Mouse (Mus musculus) monocyte, adult 5-6 weeks (primary cell): Measurements from ENCODE around the gene Cox7a1. TPM values are rescaled to one million over a fixed set of nuclear protein-coding genes. Genes with fewer than 3 reads are reported as not detected.

ENCODE experiments used
- ATAC-seq: fragments of 153-309, 156-312 bp; replicated peaks from 2 replicates; pipeline ENCODE4 v1.8.0; 2017; ENCODE audit warnings: mild to moderate bottlenecking; ENCODE audit not compliant: low TSS enrichment, insufficient number of reproducible peaks, severe bottlenecking, poor library complexity, low FRiP score
- total RNA-seq: library from RNA; stranded (forward); fragments of 200-1000, 200-491, 200-594 nt; gene quantifications from 3 replicates; pipeline ENCODE4 v1.2.3, GENCODE M21; 2017

Cox7a1 gene
- total RNA-seq, 1 experiment from 2014 or later: not detected

DNA sequence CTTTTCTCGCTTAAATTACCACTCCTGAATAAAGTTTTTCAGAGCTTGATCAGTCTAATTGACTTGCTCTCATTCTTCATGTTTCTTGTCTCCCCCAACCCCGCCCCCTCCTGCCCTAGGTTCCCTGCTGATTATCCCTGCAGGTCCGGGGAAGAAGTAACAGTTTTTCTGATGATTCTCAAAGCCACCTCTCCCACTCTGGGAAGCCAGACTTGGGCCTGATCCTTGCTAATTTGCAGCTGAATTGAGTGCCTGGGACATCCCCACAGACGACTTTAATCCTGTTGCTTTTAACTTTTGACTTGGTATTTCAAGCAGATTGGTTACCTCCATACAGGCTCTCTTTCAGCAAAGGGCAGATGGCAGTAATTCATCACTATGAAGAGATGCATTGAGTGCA is 27.1 kb downstream of the Cox7a1 start:
- no peak for ATAC-seq

DNA sequence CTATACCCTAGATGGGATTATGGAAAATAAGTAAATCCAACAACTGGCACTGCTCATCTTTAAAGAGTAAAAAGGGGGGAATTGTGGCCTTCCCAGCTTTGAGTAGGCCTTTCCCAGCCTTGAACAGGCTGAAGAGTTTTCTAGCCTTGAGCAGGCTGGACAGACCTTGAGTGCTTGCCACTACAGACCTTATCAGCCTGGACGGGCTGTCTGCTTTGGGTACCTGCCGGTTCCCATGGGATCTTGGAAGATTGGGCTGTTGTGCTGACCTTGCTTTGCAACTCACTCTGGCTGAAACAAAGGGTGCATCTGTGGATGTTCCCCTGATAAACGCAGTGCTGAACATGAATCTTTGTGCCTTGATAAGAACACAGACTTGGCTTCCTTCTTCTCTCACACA is 29.9 kb downstream of the Cox7a1 start:
- ATAC-seq: no peak

DNA sequence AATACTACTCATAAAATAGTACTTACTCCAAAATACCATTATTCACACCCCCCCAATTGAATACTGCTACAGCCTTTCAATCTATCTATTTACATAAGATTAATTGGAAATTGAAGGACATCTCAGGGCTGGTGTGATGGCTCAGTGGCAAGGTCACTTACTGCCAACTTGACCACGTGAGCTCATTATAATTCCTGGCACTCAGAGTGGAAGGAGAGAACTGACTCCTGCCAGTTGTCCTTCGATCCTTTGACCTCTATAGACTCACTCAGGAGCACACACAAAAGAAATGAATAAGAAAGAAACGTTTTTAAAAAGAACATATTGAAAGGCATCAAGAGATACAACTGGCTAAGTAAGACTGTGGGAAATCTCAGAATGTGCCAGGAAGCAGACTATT is 31.9 kb downstream of the Cox7a1 start:
- no peak for ATAC-seq

DNA sequence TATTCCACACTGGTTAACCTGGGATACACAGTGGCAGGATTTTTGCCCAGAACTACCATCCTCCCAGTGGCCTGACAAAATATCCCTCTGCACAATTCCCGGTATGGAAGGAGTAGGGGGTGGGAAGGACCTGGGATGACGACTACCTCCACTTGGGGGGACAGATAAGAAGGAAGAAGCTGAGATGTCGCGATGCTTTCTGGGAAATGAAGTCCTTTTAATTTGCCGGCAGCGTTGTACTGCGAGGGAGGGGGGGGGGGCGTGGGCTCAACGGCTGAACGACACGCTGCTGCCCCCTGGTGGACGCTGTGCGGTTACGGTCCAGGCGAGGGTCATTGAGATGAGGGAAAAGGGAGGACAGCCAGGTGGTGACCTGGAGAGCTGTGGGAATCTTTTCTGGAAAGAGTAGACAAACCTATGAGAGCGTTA is 32.8 kb downstream of the Cox7a1 start:
- ATAC-seq: peak; percentile 72

DNA sequence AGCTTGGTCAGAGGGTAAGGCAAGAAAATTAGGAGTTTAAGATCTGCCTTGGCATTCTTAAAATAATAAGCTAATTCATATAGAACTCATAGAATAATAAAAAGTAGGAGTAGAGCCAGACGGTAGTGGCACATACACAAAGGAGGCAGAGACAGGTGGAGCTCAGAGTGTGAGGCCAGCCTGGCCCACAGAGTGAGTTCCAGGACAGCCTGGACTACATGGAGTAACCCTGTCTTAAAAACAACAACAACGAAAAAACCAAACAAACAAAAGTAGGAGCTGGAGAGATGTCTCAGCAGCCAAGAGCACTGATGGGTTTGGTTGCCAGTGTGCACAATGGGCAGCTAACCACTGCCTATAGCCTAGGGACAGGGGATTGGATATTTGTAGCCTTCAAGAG is 33.3 kb downstream of the Cox7a1 start:
- no peak for ATAC-seq

DNA sequence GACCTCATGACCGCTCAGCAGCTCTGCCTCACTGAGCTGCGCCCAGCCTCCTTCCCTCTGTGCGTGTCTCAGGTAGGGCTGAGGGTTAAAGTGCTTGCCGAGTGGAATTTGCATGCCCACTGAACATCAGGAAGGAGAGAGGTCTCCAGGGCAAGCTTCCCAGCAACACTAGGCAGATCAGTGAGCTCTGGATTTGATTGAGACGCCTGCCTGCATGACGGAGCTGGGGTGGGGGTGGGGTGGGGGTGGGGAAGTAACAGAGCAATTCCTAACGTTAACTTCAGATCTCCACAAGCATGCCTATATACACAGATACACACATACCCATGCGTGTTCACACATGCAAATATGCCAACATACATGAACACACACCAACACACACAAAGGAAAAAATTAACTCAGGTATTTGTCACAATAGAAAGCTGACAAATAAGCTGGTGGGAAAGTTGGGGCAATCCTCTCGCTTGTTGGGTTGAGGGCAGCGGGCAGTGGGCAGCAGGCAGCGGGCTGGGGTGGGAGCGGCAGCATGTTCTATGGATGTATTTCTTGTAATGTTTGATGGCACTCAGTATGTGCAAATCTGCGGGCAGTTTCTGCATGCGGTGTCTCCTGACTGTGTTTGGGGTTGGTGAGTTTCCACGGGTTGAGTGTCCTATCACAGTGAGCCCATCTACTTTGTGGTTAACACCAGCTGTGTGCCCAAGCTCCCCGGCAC is 35.5 kb downstream of the Cox7a1 start:
- ATAC-seq: peak; percentile 23; the same call in 1 of the 2 replicates

DNA sequence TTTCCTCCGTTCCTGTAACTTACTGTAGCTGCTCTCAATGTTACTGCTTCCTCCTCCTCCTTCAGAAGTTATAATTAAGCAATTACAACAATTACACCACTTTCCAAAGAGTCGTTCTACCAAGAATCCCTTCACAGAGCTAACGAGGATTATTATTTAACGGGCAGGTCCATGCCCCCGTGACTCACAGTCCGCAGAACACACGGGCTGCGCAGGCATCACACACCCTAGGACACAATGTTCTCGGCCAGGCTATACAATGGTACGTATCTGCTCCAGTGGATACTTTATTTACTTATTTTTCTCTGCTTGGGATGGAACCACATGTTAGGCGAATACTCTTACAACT is 36.0 kb downstream of the Cox7a1 start:
- 0 out of 2 replicates have a peak, but pooled peaks have one; percentile 16 for ATAC-seq

DNA sequence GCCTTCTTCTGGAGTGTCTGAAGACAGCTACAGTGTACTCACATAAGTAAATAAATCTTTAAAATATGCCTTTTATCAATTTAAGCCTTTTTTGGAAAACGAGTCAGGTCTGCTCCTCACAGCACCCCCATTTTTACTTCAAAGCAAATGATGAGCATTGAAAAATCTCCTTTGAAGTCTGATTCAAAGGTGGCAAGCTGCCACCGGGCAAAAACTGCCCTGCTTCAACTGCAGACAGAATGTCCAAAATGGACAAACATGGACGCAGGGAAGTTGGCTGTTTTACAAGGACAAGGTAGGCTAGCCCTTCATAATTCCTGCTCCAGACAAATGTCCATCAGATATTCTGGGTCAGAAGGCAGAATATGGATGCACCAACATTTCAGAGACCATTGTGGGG is 37.5 kb downstream of the Cox7a1 start:
- no peak for ATAC-seq

DNA sequence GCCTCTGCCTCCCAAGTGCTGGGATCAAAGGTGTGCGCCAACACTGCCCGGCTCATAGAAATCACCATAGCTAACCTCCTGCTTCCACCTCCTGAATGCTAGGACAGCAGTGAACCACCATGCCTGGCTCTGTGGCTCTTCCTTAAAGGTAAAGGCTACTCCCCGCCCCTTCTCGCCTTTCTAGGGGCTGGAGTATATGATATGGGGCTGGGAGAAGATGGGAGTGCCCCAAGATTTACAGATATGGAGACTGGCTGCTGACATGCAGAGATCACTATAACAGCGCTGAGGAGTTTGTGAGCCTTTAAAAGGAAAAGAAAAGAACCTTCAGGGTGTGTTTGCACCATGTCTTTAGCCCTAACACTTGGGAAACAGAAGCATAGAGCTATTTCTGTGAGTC is 38.3 kb downstream of the Cox7a1 start:
- ATAC-seq: no peak

DNA sequence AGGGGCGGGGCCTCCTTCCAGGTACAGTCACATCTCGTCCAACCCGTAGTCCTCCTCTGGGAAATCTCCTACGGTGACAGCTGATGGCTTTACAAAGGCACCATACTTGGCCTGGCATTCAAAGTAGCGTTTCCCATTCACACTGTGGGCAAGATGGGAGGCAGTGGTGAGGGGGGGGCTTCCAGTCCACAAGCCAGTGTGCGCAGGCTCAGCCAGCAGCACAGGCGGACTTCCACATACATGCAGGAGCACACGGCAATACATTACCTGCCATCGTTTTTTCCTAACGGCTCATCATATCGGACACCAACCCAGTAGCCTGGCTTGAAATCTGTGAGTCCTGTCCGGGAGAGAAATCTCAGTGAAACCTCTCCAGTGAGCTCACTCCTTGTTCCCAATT is 40.3 kb downstream of the Cox7a1 start:
- ATAC-seq: no peak

DNA sequence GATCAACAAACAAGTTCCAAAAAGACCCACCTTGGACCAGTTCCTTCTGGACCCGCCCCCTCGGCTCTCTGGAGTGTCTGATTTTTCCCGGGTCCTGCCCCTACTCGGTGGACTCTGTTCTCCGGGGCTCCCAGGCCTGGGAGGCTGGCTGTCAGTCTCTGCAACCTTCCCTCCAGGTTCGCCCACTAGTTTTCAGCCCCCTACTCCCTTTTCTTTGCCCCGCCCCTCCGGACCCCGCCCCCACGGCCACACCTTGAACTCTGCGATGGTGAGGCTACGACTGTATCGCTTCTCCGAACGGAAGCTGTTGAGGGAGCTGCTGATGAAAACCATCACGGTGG is 47.4 kb downstream of the Cox7a1 start:
- no peak for ATAC-seq

DNA sequence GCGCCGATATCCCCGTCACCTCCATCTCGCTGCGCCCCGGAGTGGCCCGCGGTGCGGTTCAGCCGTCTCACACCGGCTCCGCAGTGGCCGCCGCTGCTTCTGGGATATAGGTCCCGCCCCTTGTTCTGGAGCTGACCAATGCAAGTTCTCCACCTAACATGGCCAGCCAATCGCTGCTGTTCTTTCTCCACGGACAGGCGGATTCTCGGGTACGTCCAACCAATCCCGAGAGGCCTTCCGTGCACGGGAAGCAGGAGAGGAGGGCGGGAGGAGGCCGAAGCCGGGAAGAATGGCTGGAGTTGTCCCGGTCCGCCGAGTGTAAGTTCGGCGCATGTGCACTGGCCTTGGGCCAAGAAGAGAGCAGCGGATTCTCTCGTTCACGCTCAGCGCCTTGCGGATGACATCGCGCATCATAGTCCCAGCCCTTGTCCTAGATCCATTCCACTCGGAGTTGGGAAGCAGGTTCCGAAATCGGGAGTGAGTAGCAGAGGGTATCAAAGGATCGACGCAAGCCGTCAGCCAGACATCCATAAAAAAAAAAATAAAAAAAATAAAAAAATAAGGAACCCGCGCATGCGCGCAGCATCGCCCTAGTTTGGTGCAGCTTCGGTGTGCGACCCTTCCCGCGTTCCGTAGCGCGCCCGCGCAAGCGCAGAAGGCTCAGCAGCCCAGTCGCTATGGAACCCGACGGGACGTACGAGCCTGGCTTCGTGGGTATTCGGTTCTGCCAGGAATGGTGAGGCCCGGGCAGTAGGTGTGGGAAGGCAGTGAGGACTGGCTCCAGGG is 47.9 kb downstream of the Cox7a1 start, which contains the start of the genes Polr2i and Tbcb:
Gene Polr2i (plus strand): TSS at position 280 of the 786 bp plus-strand sequence.
Gene Tbcb (minus strand): TSS at position 604 of the 786 bp plus-strand sequence.
- ATAC-seq: peak; percentile 94

DNA sequence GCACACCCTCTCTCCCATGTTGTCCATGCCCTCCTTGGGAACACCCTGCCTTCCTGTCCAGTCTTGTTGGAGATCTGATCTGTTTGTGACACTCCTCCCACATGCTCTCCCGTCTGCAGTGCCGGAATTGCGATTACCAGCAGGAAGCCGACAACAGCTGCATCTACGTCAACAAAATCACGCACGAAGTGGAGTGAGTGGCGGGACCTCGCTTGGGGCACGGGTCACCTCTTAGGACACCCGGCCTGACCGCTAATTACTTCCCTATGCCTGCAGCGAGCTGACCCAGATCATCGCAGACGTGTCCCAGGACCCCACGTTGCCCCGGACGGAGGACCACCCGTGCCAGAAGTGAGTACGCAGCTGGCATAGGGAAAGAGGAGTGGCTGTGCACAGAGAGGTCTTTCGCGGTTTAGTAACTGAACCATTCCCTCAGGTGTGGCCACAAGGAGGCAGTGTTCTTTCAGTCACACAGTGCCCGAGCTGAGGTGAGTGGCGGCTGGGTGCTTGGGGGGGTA is 48.7 kb downstream of the Cox7a1 start:
- 0 out of 2 replicates have a peak, but pooled peaks have one; percentile 14 for ATAC-seq

DNA sequence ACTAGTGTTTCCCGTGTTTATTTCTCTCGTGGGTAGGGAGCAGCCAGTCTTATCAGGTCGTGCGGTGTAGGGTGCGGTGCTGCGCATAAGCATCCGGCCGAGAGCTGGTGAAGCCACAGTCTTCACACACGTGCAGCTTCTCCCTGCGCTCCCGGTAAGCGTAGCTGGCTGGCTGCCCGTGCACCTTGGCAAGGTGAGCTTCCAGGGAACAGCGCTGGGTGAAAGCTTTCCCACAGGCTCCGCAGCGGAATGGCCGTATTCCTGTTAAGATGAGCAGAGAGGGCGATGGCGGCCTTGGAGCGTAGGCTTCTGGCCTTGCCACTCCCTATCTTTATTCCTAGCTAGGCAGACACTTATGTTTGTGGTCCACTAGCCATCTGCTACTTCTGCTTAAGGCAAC is 49.4 kb downstream of the Cox7a1 start:
- ATAC-seq: no peak

DNA sequence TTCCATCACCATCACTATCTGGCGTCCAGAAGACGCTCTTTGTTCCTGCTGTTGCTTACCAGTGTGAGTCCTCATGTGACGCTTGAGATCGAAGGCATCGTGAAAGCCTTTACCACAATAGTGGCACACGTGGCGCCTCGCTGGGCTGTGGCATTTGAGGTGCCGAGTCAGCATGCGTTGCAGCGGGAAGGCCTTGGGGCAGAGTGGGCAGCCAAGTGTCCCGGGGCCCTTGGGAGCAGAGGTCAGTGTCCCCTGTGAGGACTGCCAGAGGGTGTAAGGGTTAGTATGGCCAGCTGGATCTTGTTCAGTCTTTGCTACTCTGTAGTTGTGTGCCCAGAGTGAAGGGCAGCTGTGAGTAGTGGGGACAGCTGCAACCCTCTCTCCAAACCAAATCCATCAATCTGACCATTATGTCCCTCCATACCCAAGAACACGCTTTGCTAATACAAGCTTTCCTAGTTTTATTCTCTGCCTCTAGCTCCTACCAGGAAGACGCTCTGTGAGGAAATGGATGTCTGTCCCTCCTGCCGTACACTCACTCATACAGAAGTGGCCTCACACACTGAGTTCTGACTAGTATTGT is 50.4 kb downstream of the Cox7a1 start:
- no peak for ATAC-seq

DNA sequence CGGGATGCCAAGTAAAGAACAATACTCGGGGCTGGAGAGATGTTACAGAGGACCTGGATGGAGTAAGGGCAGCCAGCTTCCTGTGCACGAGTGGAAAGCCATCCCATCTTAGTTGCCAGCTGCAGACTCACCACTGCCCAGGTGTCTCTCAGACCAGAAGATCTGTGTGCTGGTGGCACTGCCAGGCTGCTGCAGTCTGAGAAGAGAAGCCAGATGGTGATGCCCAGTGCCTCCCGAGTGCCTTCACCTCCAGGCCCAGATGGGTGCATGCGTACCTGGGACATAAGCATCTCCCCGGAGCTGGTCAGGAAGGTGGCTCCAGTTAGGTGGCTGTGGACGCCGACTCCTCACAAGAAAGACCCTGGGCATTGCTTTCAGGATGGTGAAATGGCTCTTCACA is 51.1 kb downstream of the Cox7a1 start:
- no peak for ATAC-seq

DNA sequence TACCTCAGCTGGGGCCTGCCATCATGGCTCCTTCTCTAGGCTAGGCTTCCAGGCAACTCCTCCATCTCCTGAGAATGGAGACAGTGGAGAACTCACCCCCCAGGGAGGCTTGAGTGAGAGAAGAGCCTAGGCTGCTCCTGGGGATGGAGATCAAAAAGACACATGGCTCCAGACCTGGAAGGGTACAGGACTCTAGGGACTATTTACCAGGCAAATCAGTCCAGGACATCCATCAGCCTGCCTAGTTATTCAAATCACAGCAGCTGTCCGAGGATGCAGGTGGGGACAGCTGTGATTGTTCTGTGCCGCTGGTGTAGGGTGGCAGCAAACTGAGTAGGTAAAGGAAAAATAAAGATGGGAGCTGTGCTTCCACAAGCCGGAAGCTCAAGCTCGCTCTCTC is 51.7 kb downstream of the Cox7a1 start, which contains the start of gene Ovol3:
Gene Ovol3 (minus strand): TSS at position 101 of the 400 bp plus-strand sequence.
- no peak for ATAC-seq
